Mouse (Mus musculus) CD8-positive naive resting alpha-beta T cell, adult 57 days (primary cell): ENCODE measurements around the gene Slc35f4. TPM values are rescaled to one million over a fixed set of nuclear protein-coding genes. Genes with fewer than 3 reads are reported as not detected.

Experiments used
- total RNA-seq: library from RNA; stranded (reverse); gene quantifications from one replicate; pipeline ENCODE4 v1.2.4, GENCODE M21; 2023

Gene Slc35f4
- not detected for total RNA-seq

GRCm38 (mm10) chr14:49525931-49526291 lies at the start of gene Slc35f4:
Slc35f4 (minus strand) TSS chr14:49526046.

